Mouse (Mus musculus) cerebellum, adult 11 months (tissue): ENCODE data around the gene Ifitm2.

Source experiments
- DNase-seq: peaks from one replicate; pipeline ENCODE4 v3.0.0; 2022

Ifitm2 gene

GRCm38 (mm10) chr7:140942341-140942740 is 13.4 kb downstream of the Ifitm2 start:
- DNase-seq, result no peak

GRCm38 (mm10) chr7:140941222-140942051 is 14.3 kb downstream of the Ifitm2 start, which contains the start of gene Pgghg:
Gene Pgghg, plus strand, starts transcription at chr7:140941391.
- DNase-seq, result peak; percentile 31

- no peak for DNase-seq
Measured at GRCm38 (mm10) chr7:140939669-140940171, 16.1 kb downstream of the Ifitm2 start.

- no peak for DNase-seq
Measured at GRCm38 (mm10) chr7:140938896-140939295, 16.9 kb downstream of the Ifitm2 start.

- no peak for DNase-seq
Measured at GRCm38 (mm10) chr7:140938436-140938835, 17.4 kb downstream of the Ifitm2 start.

- DNase-seq, result no peak
Measured at GRCm38 (mm10) chr7:140927181-140927580, 28.6 kb downstream of the Ifitm2 start.

GRCm38 (mm10) chr7:140923070-140923775 is 32.6 kb downstream of the Ifitm2 start:
- DNase-seq, result no peak

- peak; percentile 80 for DNase-seq
Measured at GRCm38 (mm10) chr7:140922398-140923069, 33.3 kb downstream of the Ifitm2 start.

- no peak for DNase-seq
Measured at GRCm38 (mm10) chr7:140921225-140921975, 34.4 kb downstream of the Ifitm2 start.

GRCm38 (mm10) chr7:140920418-140921029 is 35.3 kb downstream of the Ifitm2 start, which contains the start of gene Nlrp6:
Gene Nlrp6, plus strand, starts transcription at chr7:140920902.
- DNase-seq, result no peak

- no peak for DNase-seq
Measured at GRCm38 (mm10) chr7:140919911-140920310, 35.9 kb downstream of the Ifitm2 start.

GRCm38 (mm10) chr7:140914031-140914690 is 41.6 kb downstream of the Ifitm2 start:
- DNase-seq, result no peak

GRCm38 (mm10) chr7:140912846-140913482 is 42.8 kb downstream of the Ifitm2 start:
- DNase-seq, result no peak

- DNase-seq, result no peak
Measured at GRCm38 (mm10) chr7:140912293-140912692, 43.5 kb downstream of the Ifitm2 start.

GRCm38 (mm10) chr7:140908634-140909107 is 47.1 kb downstream of the Ifitm2 start:
- peak; percentile 52 for DNase-seq

GRCm38 (mm10) chr7:140908181-140908580 is 47.6 kb downstream of the Ifitm2 start:
- DNase-seq, result no peak

- no peak for DNase-seq
Measured at GRCm38 (mm10) chr7:140907697-140908096, 48.1 kb downstream of the Ifitm2 start.

GRCm38 (mm10) chr7:140907131-140907530 is 48.7 kb downstream of the Ifitm2 start:
- DNase-seq, result no peak

- DNase-seq, result no peak
Measured at GRCm38 (mm10) chr7:140905642-140906081, 50.1 kb downstream of the Ifitm2 start.
